Mouse (Mus musculus) midbrain, postnatal 0 days (tissue): ENCODE results near the gene Rec114. TPM values are rescaled to one million over a fixed set of nuclear protein-coding genes. Genes with fewer than 3 reads are reported as not detected.
A peak's percentile ranks its signal among the peaks of the same experiment; 100 is the strongest.

Experiments
- ATAC-seq: fragments of 200-750 bp; cut with Nextera tagmentation; 2 replicates; pipeline ENCODE4 v1.8.0; 2017; ENCODE audit warnings: moderate number of reproducible peaks, mild to moderate bottlenecking, moderate TSS enrichment, moderate library complexity; ENCODE audit not compliant: low FRiP score
- DNase-seq: peaks from one replicate; pipeline ENCODE4 v3.0.0-alpha.2; 2015; ENCODE audit warnings: low spot score
- H3K27ac ChIP-seq: fragments of 300-500 bp; sonication (generic); 2 replicates; pipeline ENCODE4 v1.5.1; 2014; ENCODE audit warnings: low read depth, mild to moderate bottlenecking, low read length, mixed read lengths
- H3K27me3 ChIP-seq: fragments of 300-500 bp; sonication (generic); 2 replicates; pipeline ENCODE4 v1.6.1; 2014; ENCODE audit warnings: low read length, control low read depth, mixed read lengths; ENCODE audit not compliant: insufficient read depth
- H3K36me3 ChIP-seq: fragments of 300-500 bp; sonication (generic); 2 replicates; pipeline ENCODE4 v1.6.1; 2014; ENCODE audit warnings: low read length, control low read depth, mixed read lengths; ENCODE audit not compliant: insufficient read depth
- H3K4me1 ChIP-seq: fragments of 300-500 bp; sonication (generic); 2 replicates; pipeline ENCODE4 v1.6.1; 2014; ENCODE audit warnings: mild to moderate bottlenecking, control low read depth, antibody characterized with exemption, low read length, mixed read lengths; ENCODE audit not compliant: insufficient read depth
- H3K4me2 ChIP-seq: fragments of 300-500 bp; sonication (generic); 2 replicates; pipeline ENCODE4 v1.6.1; 2014; ENCODE audit warnings: low read depth, mild to moderate bottlenecking, low read length, mixed read lengths; ENCODE audit not compliant: poor library complexity, severe bottlenecking
- H3K4me3 ChIP-seq: fragments of 300-500 bp; sonication (generic); 2 replicates; pipeline ENCODE4 v1.5.1; 2014; ENCODE audit warnings: low read depth, mild to moderate bottlenecking, low read length, moderate library complexity
- H3K9ac ChIP-seq: fragments of 300-500 bp; sonication (generic); replicated peaks from 2 replicates; pipeline ENCODE4 v1.6.1; 2014; ENCODE audit warnings: mild to moderate bottlenecking, low read length, moderate library complexity, mixed read lengths; ENCODE audit not compliant: poor library complexity, severe bottlenecking
- H3K9me3 ChIP-seq: fragments of 300-500 bp; sonication (generic); 2 replicates; pipeline ENCODE4 v1.6.1; 2016; ENCODE audit warnings: low read length, control low read depth
- CTCF ChIP-seq: IDR thresholded peaks from 2 replicates; pipeline ENCODE4 v1.5.1; 2016; ENCODE audit warnings: antibody characterized with exemption, mild to moderate bottlenecking
- WGBS: fragments of 180-500 bp; shearing (Covaris S2); extraction: QIAGEN DNeasy Blood & Tissue Kit; methylation state at CpG from one replicate; pipeline ENCODE4 v1.1.7; 2014; 5-methylcytosine and 5-hydroxymethylcytosine counted together
- polyA plus RNA-seq: library from polyadenylated mRNA; unstranded; fragments of >200 nt; fragmentation: Nextera tagmentation; extraction: Ambion mirVana; gene quantifications from 2 replicates; pipeline ENCODE4 v1.2.1, GENCODE M21; 2015
- total RNA-seq: library from RNA; depleted of rRNA; stranded (reverse); fragments of >200 nt; gene quantifications from 2 replicates; pipeline ENCODE4 v1.2.3, GENCODE M21; 2014

Gene Rec114
- total and polyA plus RNA-seq, 2 experiments from 2014 or later, result 0.16 to 1.9 TPM

GRCm38 (mm10) chr9:58690701-58691100 is 53.1 kb downstream of the Rec114 start:
- H3K9ac ChIP-seq, result no peak overlapping the region
- no peaks in the 10 kb centered on the region for H3K9me3 ChIP-seq
- no peak for TF ChIP-seq CTCF
- DNase-seq (no peak), ATAC-seq (no peak)
- H3K27ac ChIP-seq, result no peak overlapping the region
- no peaks in the 10 kb centered on the region for H3K36me3 ChIP-seq
- no peak overlapping the region for H3K4me2 ChIP-seq
- 86% methylated on average over 4 of the region's 4 CpGs for WGBS
- no peaks in the 10 kb centered on the region for H3K4me1 ChIP-seq
- no peaks in the 10 kb centered on the region for H3K27me3 ChIP-seq
- H3K4me3 ChIP-seq, result no peak overlapping the region

- ATAC-seq, result no peak
- H3K4me2 ChIP-seq, result no peak overlapping the region
Measured at GRCm38 (mm10) chr9:58688076-58688475, 55.7 kb downstream of the Rec114 start.

DNA sequence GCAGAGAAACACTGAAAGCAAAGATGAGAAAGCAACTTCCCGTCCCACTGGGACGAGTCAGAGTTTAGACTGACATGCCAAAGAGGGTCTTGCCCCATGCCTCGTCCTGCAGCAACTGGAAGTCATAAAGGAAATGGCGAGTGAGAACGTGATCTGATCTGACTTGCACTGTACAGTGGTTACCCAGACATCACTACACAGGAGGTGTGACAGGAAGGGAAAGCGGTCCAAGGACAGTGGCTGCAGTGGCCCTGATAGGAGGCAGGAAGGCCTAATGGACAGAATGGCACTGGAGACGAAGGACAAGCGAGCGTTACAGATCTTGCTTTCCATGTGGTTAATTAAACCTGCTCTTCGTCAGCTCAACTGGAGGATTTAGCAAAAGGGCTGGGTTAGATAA is 58.5 kb downstream of the Rec114 start:
- ATAC-seq (no peak), DNase-seq (no peak)
- Histone ChIP-seq H3K27me3 (no peaks in the 10 kb centered on the region), H3K4me1 (no peaks in the 10 kb centered on the region), H3K4me2 (no peak overlapping the region), H3K36me3 (no peaks in the 10 kb centered on the region), H3K9me3 (no peaks in the 10 kb centered on the region), H3K27ac (no peak overlapping the region), H3K9ac (no peak overlapping the region), H3K4me3 (no peak overlapping the region)
- WGBS, result 91% methylated on average over 10 of the region's 10 CpGs
- no peak for TF ChIP-seq CTCF

More at GRCm38 (mm10) chr9:58688076-58688475, 55.7 kb downstream of the Rec114 start:
- no peaks in the 10 kb centered on the region for H3K27me3 ChIP-seq
- no peak for TF ChIP-seq CTCF
- H3K36me3 ChIP-seq, result no peaks in the 10 kb centered on the region
- 91% methylated on average over 4 of the region's 4 CpGs for WGBS
- no peaks in the 10 kb centered on the region for H3K4me1 ChIP-seq
- no peak overlapping the region for H3K27ac ChIP-seq
- no peak for DNase-seq
- no peak overlapping the region for H3K4me3 ChIP-seq
- H3K9me3 ChIP-seq, result no peaks in the 10 kb centered on the region
- H3K9ac ChIP-seq, result no peak overlapping the region

DNA sequence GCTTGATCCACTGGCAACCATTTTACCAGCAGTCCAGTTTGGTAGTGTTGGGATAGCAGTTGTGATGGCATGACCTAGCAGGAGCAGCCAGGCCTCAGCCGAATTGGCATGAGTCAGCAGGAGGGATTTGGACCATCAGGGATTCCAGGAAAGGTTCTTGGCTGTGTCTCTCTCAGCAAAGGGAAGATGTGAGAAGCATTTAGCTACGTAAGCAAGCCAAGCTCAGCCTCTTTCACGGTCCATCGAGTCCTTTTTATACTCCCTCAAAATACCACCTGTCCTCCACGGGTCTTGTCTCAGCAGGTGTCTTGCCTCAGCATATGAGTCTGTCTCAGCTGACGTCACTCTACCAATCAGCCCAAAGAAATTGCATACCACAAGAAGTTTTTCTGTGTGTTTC is 60.4 kb downstream of the Rec114 start:
- Histone ChIP-seq H3K4me3 (no peak overlapping the region), H3K4me1 (no peaks in the 10 kb centered on the region), H3K4me2 (no peak overlapping the region), H3K9me3 (no peaks in the 10 kb centered on the region), H3K9ac (no peak overlapping the region), H3K27me3 (no peaks in the 10 kb centered on the region), H3K36me3 (no peaks in the 10 kb centered on the region), H3K27ac (no peak overlapping the region)
- no peak for TF ChIP-seq CTCF
- ATAC-seq, result no peak
- WGBS, result 36% methylated on average over 6 of the region's 6 CpGs
- peak; percentile 5 for DNase-seq

- Histone ChIP-seq H3K4me1 (no peaks in the 10 kb centered on the region), H3K36me3 (no peaks in the 10 kb centered on the region), H3K9ac (no peak overlapping the region), H3K27me3 (no peaks in the 10 kb centered on the region), H3K27ac (no peak overlapping the region), H3K4me3 (no peak overlapping the region), H3K4me2 (no peak overlapping the region), H3K9me3 (no peaks in the 10 kb centered on the region)
- WGBS, result 65% methylated on average over 6 of the region's 6 CpGs
- TF ChIP-seq CTCF, result no peak
- no peak for ATAC-seq
- no peak for DNase-seq
Measured at GRCm38 (mm10) chr9:58682106-58682505, 61.7 kb downstream of the Rec114 start.

- Histone ChIP-seq H3K4me2 (no peak overlapping the region), H3K36me3 (no peaks in the 10 kb centered on the region), H3K4me1 (no peaks in the 10 kb centered on the region), H3K9ac (no peak overlapping the region), H3K4me3 (no peak overlapping the region), H3K27me3 (no peaks in the 10 kb centered on the region), H3K9me3 (no peaks in the 10 kb centered on the region), H3K27ac (no peak overlapping the region)
- no peak for TF ChIP-seq CTCF
- no peak for ATAC-seq
- WGBS, result 72% methylated on average over 2 of the region's 2 CpGs
- DNase-seq, result no peak
Measured at GRCm38 (mm10) chr9:58681411-58681810, 62.4 kb downstream of the Rec114 start.
